Mouse (Mus musculus) CH12.LX (cell line): ENCODE results near the gene Pde4d. TPM values are rescaled to one million over a fixed set of nuclear protein-coding genes. Genes with fewer than 3 reads are reported as not detected.

ENCODE experiments used
- DNase-seq: peaks from one replicate; pipeline ENCODE4 v3.0.0-alpha.2; 2013; ENCODE audit errors: extremely low read depth
- H3K27ac ChIP-seq: 2 replicates; pipeline ENCODE4 v1.5.1; 2012; ENCODE audit warnings: low read depth, mild to moderate bottlenecking, control low read depth, moderate library complexity; ENCODE audit not compliant: insufficient read depth
- H3K27me3 ChIP-seq: replicated peaks from 2 replicates; pipeline ENCODE3; 2012; ENCODE audit warnings: inconsistent platforms
- H3K36me3 ChIP-seq, 2 experiments: replicated peaks in 1 of 2; 2 replicates each; pipeline versions ENCODE3 to v1.6.1; 2012; ENCODE audit warnings: inconsistent platforms in 1 of 2, low read length in 1 of 2, mild to moderate bottlenecking in 1 of 2, mixed read lengths in 1 of 2, moderate library complexity in 1 of 2; ENCODE audit not compliant: control insufficient read depth in 1 of 2, insufficient read depth in 1 of 2
- H3K4me1 ChIP-seq, 2 experiments: 2 replicates each; pipeline ENCODE4 v1.6.1; 2012; ENCODE audit warnings: inconsistent platforms in 1 of 2, moderate library complexity in 1 of 2; ENCODE audit not compliant: insufficient read depth in 2 of 2, control insufficient read depth in 1 of 2
- H3K4me2 ChIP-seq: 2 replicates; pipeline ENCODE4 v1.6.1; 2012; ENCODE audit warnings: low read depth, mild to moderate bottlenecking, control low read depth; ENCODE audit not compliant: poor library complexity, insufficient read depth, severe bottlenecking
- H3K4me3 ChIP-seq, 3 experiments: fragments of 150-350 bp in 1 of 3; sonication (generic) in 1 of 3; replicated peaks in 1 of 3; 2 replicates each; pipeline versions ENCODE3 to v1.5.1; 2011 to 2012; ENCODE audit warnings: low read depth in 2 of 3, low read length in 2 of 3, mild to moderate bottlenecking in 2 of 3, moderate library complexity in 2 of 3, control low read depth in 1 of 3, improper control_type of control experiment in 1 of 3, inconsistent platforms in 1 of 3, mixed read lengths in 1 of 3; ENCODE audit not compliant: poor library complexity in 1 of 3
- H3K79me2 ChIP-seq: replicated peaks from 2 replicates; pipeline ENCODE4 v1.6.1; 2012; ENCODE audit warnings: mild to moderate bottlenecking, moderate library complexity; ENCODE audit not compliant: control insufficient read depth, poor library complexity, insufficient read depth, severe bottlenecking; ENCODE audit errors: extremely low read depth
- H3K9ac ChIP-seq: 2 replicates; pipeline ENCODE4 v1.6.1; 2012; ENCODE audit warnings: low read depth, mild to moderate bottlenecking, control low read depth, moderate library complexity; ENCODE audit not compliant: insufficient read depth
- H3K9me3 ChIP-seq: replicated peaks from 2 replicates; pipeline ENCODE3; 2012; ENCODE audit warnings: low read length, inconsistent platforms, mixed read lengths
- BHLHE40 ChIP-seq: IDR thresholded peaks from 2 replicates; pipeline ENCODE4 v1.6.1; 2011; ENCODE audit warnings: mild to moderate bottlenecking, low read depth, low read length, improper control_type of control experiment
- CHD2 ChIP-seq: IDR thresholded peaks from 2 replicates; pipeline ENCODE4 v1.6.1; 2011; ENCODE audit warnings: low read length, improper control_type of control experiment
- CTCF ChIP-seq, 2 experiments: IDR thresholded peaks in 1 of 2; conservative IDR thresholded peaks in 1 of 2; 2 replicates each; pipeline ENCODE4 v1.5.1; 2011 to 2012; ENCODE audit warnings: low read depth in 2 of 2, low read length in 2 of 2, improper control_type of control experiment in 1 of 2, inconsistent platforms in 1 of 2, mild to moderate bottlenecking in 1 of 2, moderate library complexity in 1 of 2
- ELF1 ChIP-seq: IDR thresholded peaks from 2 replicates; pipeline ENCODE4 v1.6.1; 2014; ENCODE audit warnings: low read depth, mild to moderate bottlenecking, inconsistent platforms, low read length, improper control_type of control experiment
- ETS1 ChIP-seq: conservative IDR thresholded peaks from 2 replicates; pipeline ENCODE4 v1.6.1; 2012; ENCODE audit warnings: low read depth, mild to moderate bottlenecking, inconsistent platforms, low read length, improper control_type of control experiment, moderate library complexity
- IRF4 ChIP-seq: IDR thresholded peaks from 2 replicates; pipeline ENCODE4 v1.6.1; 2014; ENCODE audit warnings: low read depth, mild to moderate bottlenecking, inconsistent platforms, low read length, improper control_type of control experiment
- JUN ChIP-seq: IDR thresholded peaks from 2 replicates; pipeline ENCODE4 v1.6.1; 2011; ENCODE audit warnings: low read depth, mild to moderate bottlenecking, low read length, improper control_type of control experiment, moderate library complexity; ENCODE audit not compliant: insufficient read depth
- MAFK ChIP-seq: IDR thresholded peaks from 2 replicates; pipeline ENCODE4 v1.6.1; 2011; ENCODE audit warnings: low read length, improper control_type of control experiment; ENCODE audit not compliant: insufficient replicate concordance
- MAX ChIP-seq: IDR thresholded peaks from 2 replicates; pipeline ENCODE4 v1.6.1; 2011; ENCODE audit warnings: low read length, improper control_type of control experiment
- MAZ ChIP-seq: IDR thresholded peaks from 2 replicates; pipeline ENCODE4 v1.6.1; 2012; ENCODE audit warnings: low read depth, mild to moderate bottlenecking, inconsistent platforms, low read length, improper control_type of control experiment, moderate library complexity
- MEF2A ChIP-seq: IDR thresholded peaks from 2 replicates; pipeline ENCODE4 v1.6.1; 2014; ENCODE audit warnings: low read depth, mild to moderate bottlenecking, inconsistent platforms, low read length, improper control_type of control experiment, borderline replicate concordance
- MXI1 ChIP-seq: IDR thresholded peaks from 2 replicates; pipeline ENCODE4 v1.6.1; 2011; ENCODE audit warnings: mild to moderate bottlenecking, low read depth, low read length, improper control_type of control experiment
- MYC ChIP-seq: IDR thresholded peaks from 2 replicates; pipeline ENCODE4 v1.6.1; 2011; ENCODE audit warnings: low read depth, mild to moderate bottlenecking, improper control_type of control experiment, low read length
- PAX5 ChIP-seq: IDR thresholded peaks from 2 replicates; pipeline ENCODE4 v1.6.1; 2012; ENCODE audit warnings: low read length, inconsistent platforms, mixed read lengths
- POLR2A ChIP-seq: IDR thresholded peaks from 2 replicates; pipeline ENCODE4 v1.6.1; 2011; ENCODE audit warnings: low read depth, mild to moderate bottlenecking, improper control_type of control experiment, low read length
- POLR2AphosphoS2 ChIP-seq: IDR thresholded peaks from 2 replicates; pipeline ENCODE4 v1.6.1; 2011; ENCODE audit warnings: low read depth, low read length, improper control_type of control experiment
- RAD21 ChIP-seq: IDR thresholded peaks from 2 replicates; pipeline ENCODE4 v1.6.1; 2011; ENCODE audit warnings: low read depth, mild to moderate bottlenecking, low read length, improper control_type of control experiment, moderate library complexity
- RCOR1 ChIP-seq: conservative IDR thresholded peaks from 2 replicates; pipeline ENCODE4 v1.6.1; 2012; ENCODE audit warnings: low read depth, mild to moderate bottlenecking, inconsistent platforms, low read length, improper control_type of control experiment
- SIN3A ChIP-seq: IDR thresholded peaks from 2 replicates; pipeline ENCODE4 v1.6.1; 2012; ENCODE audit warnings: low read length, improper control_type of control experiment, inconsistent platforms
- SMC3 ChIP-seq: IDR thresholded peaks from 2 replicates; pipeline ENCODE4 v1.6.1; 2011; ENCODE audit warnings: low read depth, low read length, improper control_type of control experiment
- ZC3H11A ChIP-seq: IDR thresholded peaks from 2 replicates; pipeline ENCODE4 v1.6.1; 2012; ENCODE audit warnings: low read depth, mild to moderate bottlenecking, inconsistent platforms, low read length, improper control_type of control experiment
- ZKSCAN1 ChIP-seq: IDR thresholded peaks from 2 replicates; pipeline ENCODE4 v1.6.1; 2012; ENCODE audit warnings: low read depth, inconsistent platforms, low read length, improper control_type of control experiment, borderline replicate concordance
- ZMIZ1 ChIP-seq: IDR thresholded peaks from 2 replicates; pipeline ENCODE4 v1.6.1; 2012; ENCODE audit warnings: low read depth, mild to moderate bottlenecking, inconsistent platforms, low read length, improper control_type of control experiment
- ZNF384 ChIP-seq: IDR thresholded peaks from 2 replicates; pipeline ENCODE4 v1.6.1; 2012; ENCODE audit warnings: low read depth, low read length, improper control_type of control experiment, inconsistent platforms
- dilution Hi-C: fragments of 300-500 bp; cut with MboI; formaldehyde crosslinking; loops from 2 replicates; pipeline ENCODE4 v1.14.3; 2020; ENCODE audit warnings: low sequenced_read_pairs; ENCODE audit not compliant: extremely low pct_unique_long_range_greater_than_20kb, extremely low pct_ligation_motif_present
- in situ Hi-C: fragments of 300-500 bp; cut with MboI; formaldehyde crosslinking; loops from 3 replicates; pipeline ENCODE4 v1.14.3; 2019; ENCODE audit warnings: low sequenced_read_pairs, low pct_ligation_motif_present, low pct_unique_long_range_greater_than_20kb, mixed read lengths
- polyA plus RNA-seq: library from polyadenylated mRNA; unstranded; fragments of >175 nt; gene quantifications from 2 replicates; pipeline ENCODE4 v1.2.1, GENCODE M21; 2012; ENCODE audit warnings: low read depth; ENCODE audit not compliant: insufficient read length
- total RNA-seq, 2 experiments: library from RNA; depleted of rRNA; stranded (reverse); fragments of 300-350 nt in 1 of 2; fragments of >200 nt in 1 of 2; gene quantifications; 2 replicates each; pipeline ENCODE4 v1.2.3; 2012 to 2014

The Pde4d gene
- total and polyA plus RNA-seq, 3 experiments: not detected

GRCm38 (mm10) chr13:109228967-109229617 lies 779.3 kb downstream of the Pde4d start:
- H3K79me2 ChIP-seq: no peaks in the 10 kb centered on the region
- peak; percentile 58 for DNase-seq
- H3K36me3 ChIP-seq: no peaks in the 10 kb centered on the region
- H3K9ac ChIP-seq: peak overlapping the region; percentile 74
- H3K4me2 ChIP-seq: peak overlapping the region; percentile 100
- peaks cover 0 to 8% of the 10 kb centered on the region in 2 experiments; a peak in 2 of 4 replicates for H3K4me1 ChIP-seq
- dilution Hi-C loops (no loop called here), in situ Hi-C loops (loop anchor here (25.0 kb wide), 1 partner anchor 508 kb away; no protein-coding TSS in a partner anchor)
- H3K27ac ChIP-seq: no peak overlapping the region
- peak overlapping the region in 2 of 3 experiments; percentile 19 to 40 for H3K4me3 ChIP-seq
- TF ChIP-seq CHD2: no peak
- no peak for TF ChIP-seq JUN
- no peak for TF ChIP-seq RCOR1
- no peak for TF ChIP-seq POLR2AphosphoS2
- TF ChIP-seq BHLHE40: no peak
- TF ChIP-seq PAX5: no peak
- no peak for TF ChIP-seq MYC
- TF ChIP-seq MAFK: no peak
- TF ChIP-seq SIN3A: no peak
- TF ChIP-seq RAD21: peak; percentile 95
- TF ChIP-seq ZC3H11A: no peak
- TF ChIP-seq POLR2A: no peak
- TF ChIP-seq ZKSCAN1: no peak
- TF ChIP-seq MEF2A: no peak
- TF ChIP-seq ZMIZ1: no peak
- TF ChIP-seq SMC3: peak; percentile 70
- peak; percentile 34 to 89 for TF ChIP-seq CTCF (conservative IDR thresholded peaks at IDR 0.05 in 1 of 2, IDR thresholded peaks at IDR 0.05 in 1 of 2; ENCODE audit: low read depth in 2 of 2, low read length in 2 of 2)
- no peak for TF ChIP-seq ETS1
- TF ChIP-seq MAZ: no peak
- H3K27me3 ChIP-seq: no peaks in the 10 kb centered on the region
- no peaks in the 10 kb centered on the region for H3K9me3 ChIP-seq

- Histone ChIP-seq H3K4me2 (peak overlapping the region; percentile 100), H3K9me3 (no peaks in the 10 kb centered on the region), H3K79me2 (no peaks in the 10 kb centered on the region), H3K9ac (peak overlapping the region; percentile 74), H3K27me3 (no peaks in the 10 kb centered on the region), H3K4me3 (peak overlapping the region in 2 of 3 experiments; percentile 19 to 40), H3K36me3 (no peaks in the 10 kb centered on the region), H3K4me1 (peaks cover 0 to 8% of the 10 kb centered on the region in 2 experiments; a peak in 2 of 4 replicates), H3K27ac (no peak overlapping the region)
- TF ChIP-seq MAX (no peak), PAX5 (no peak), MXI1 (no peak), ZNF384 (peak; percentile 40; the same call in 1 of the 2 replicates), IRF4 (no peak), ELF1 (no peak)
- dilution Hi-C loops (no loop called here), in situ Hi-C loops (loop anchor here (10.0 to 25.0 kb wide), 2 partner anchors 508 to 1135 kb away; no protein-coding TSS in a partner anchor)
- DNase-seq: no peak
Observed at GRCm38 (mm10) chr13:109229618-109230334, 780.0 kb downstream of the Pde4d start.
